Mouse (Mus musculus) cerebellum, adult 9-10 months (tissue): ENCODE results near the gene 4930550C14Rik.

Experiments
- DNase-seq: peaks from one replicate; pipeline ENCODE4 v3.0.0; 2022

Gene 4930550C14Rik

GRCm38 (mm10) chr9:53404753-53405722, 2.9 kb downstream of the 4930550C14Rik start:
- peak; percentile 66 for DNase-seq

GRCm38 (mm10) chr9:53408548-53408947, 6.4 kb downstream of the 4930550C14Rik start:
- no peak for DNase-seq

- DNase-seq = no peak
Observed at GRCm38 (mm10) chr9:53408953-53409361, 6.8 kb downstream of the 4930550C14Rik start.

- DNase-seq = no peak
Observed at GRCm38 (mm10) chr9:53409427-53409826, 7.3 kb downstream of the 4930550C14Rik start.

GRCm38 (mm10) chr9:53422133-53422896, 20.2 kb downstream of the 4930550C14Rik start:
- no peak for DNase-seq

- DNase-seq = no peak
Observed at GRCm38 (mm10) chr9:53426726-53427125, 24.6 kb downstream of the 4930550C14Rik start.

- DNase-seq = no peak
Observed at GRCm38 (mm10) chr9:53427638-53428037, 25.5 kb downstream of the 4930550C14Rik start.

- DNase-seq = no peak
Observed at GRCm38 (mm10) chr9:53435830-53436570, 33.9 kb downstream of the 4930550C14Rik start.

- no peak for DNase-seq
Observed at GRCm38 (mm10) chr9:53450609-53451008, 48.5 kb downstream of the 4930550C14Rik start.

- DNase-seq = no peak
Observed at GRCm38 (mm10) chr9:53452038-53452437, 49.9 kb downstream of the 4930550C14Rik start.

GRCm38 (mm10) chr9:53472806-53473518, 70.8 kb downstream of the 4930550C14Rik start:
- DNase-seq = no peak
